Mouse (Mus musculus) lung, adult 2 months (tissue): Measurements from ENCODE around the gene Lypd5.

Source experiments
- CTCF ChIP-seq: fragments of 200-500 bp; IDR thresholded peaks from 2 replicates; pipeline ENCODE4 v1.5.1; 2011; ENCODE audit warnings: mild to moderate bottlenecking, low read length, control low read depth; ENCODE audit not compliant: insufficient read depth
- POLR2A ChIP-seq: fragments of 200-500 bp; IDR thresholded peaks from 2 replicates; pipeline ENCODE4 v1.6.1; 2011; ENCODE audit warnings: low read depth, mild to moderate bottlenecking, control low read depth, low read length, borderline replicate concordance; ENCODE audit errors: extremely low read depth

GRCm38 (mm10) chr7:24391077-24391476, 42.1 kb downstream of the Lypd5 start:
- no peak for TF ChIP-seq CTCF
- TF ChIP-seq POLR2A = no peak
